Comparison of ENCODE assay signal across 22 mouse cellular contexts in genomic region chr4:87471385-87471784, GRCm38 (mm10).
A peak's percentile ranks its signal among the peaks of the same experiment; 100 is the strongest.
DNase-seq lines count a peak whose midpoint lies in the region; ATAC-seq and TF ChIP-seq lines count a peak whose summit lies in the region.
"Had no signal": no experiment of that assay in that cellular context is flagged by ENCODE, and none has a peak within 500 bp of the region (broad histone marks: within the 10 kb centered on the region; RNA-seq: fewer than 3 reads in every experiment).

No protein-coding gene starts in this region.

- no peaks in the 10 kb centered on the region for H3K36me3 ChIP-seq in hindbrain, embryonic 12.5 days
- no peaks in the 10 kb centered on the region for H3K36me3 ChIP-seq in hindbrain, embryonic 13.5 days
- no peaks in the 10 kb centered on the region for H3K36me3 ChIP-seq in midbrain, embryonic 10.5 days
- no peaks in the 10 kb centered on the region for H3K36me3 ChIP-seq in midbrain, embryonic 11.5 days (ENCODE audit: control insufficient read depth, insufficient read depth, low read length)
- H3K36me3 ChIP-seq in embryonic facial prominence, embryonic 11.5 days (replicated peaks; ENCODE audit: control insufficient read depth, insufficient read depth, low read depth, low read length), result no peaks in the 10 kb centered on the region
- H3K36me3 ChIP-seq in hindbrain, postnatal 0 days (ENCODE audit: insufficient read depth, low read length), result no peaks in the 10 kb centered on the region
- H3K36me3 ChIP-seq: forebrain, embryonic 10.5 days; liver, embryonic 13.5 days; lung, embryonic 15.5 days; neural tube, embryonic 15.5 days had no signal

- DNase-seq in midbrain, embryonic 10.5 days (ENCODE audit: low spot score), result no peak
- DNase-seq in midbrain, embryonic 11.5 days (ENCODE audit: low spot score, missing footprints), result no peak
- peak; percentile 32 for DNase-seq in embryonic facial prominence, embryonic 11.5 days (ENCODE audit: low spot score)
- peak; percentile 41 for DNase-seq in hindbrain, postnatal 0 days (ENCODE audit: low spot score)
- no peak for DNase-seq in adrenal gland, adult (ENCODE audit: inconsistent age in 2 of 2, low spot score in 1 of 2)
- no peak for DNase-seq in cerebellum, postnatal 25 days
- DNase-seq: adrenal gland, postnatal 14 days; cerebellum, adult 11 months; cerebellum, adult 9-11 months; gastrocnemius, postnatal 25 days; heart, adult 18-20 months; kidney, adult 18-20 months; kidney, postnatal 4 days; liver, embryonic 13.5 days had no signal

- no peak overlapping the region for H3K4me2 ChIP-seq in hindbrain, embryonic 12.5 days (replicated peaks)
- no peak overlapping the region for H3K4me2 ChIP-seq in hindbrain, embryonic 13.5 days
- no peak overlapping the region for H3K4me2 ChIP-seq in midbrain, embryonic 11.5 days
- H3K4me2 ChIP-seq in embryonic facial prominence, embryonic 11.5 days (ENCODE audit: low read depth, low read length), result no peak overlapping the region
- no peak overlapping the region for H3K4me2 ChIP-seq in hindbrain, postnatal 0 days (ENCODE audit: low read depth, low read length)
- H3K4me2 ChIP-seq: liver, embryonic 13.5 days; lung, embryonic 15.5 days; neural tube, embryonic 15.5 days had no signal

- ATAC-seq in hindbrain, embryonic 12.5 days (ENCODE audit: low FRiP score), result no peak
- no peak for ATAC-seq in hindbrain, embryonic 13.5 days (ENCODE audit: low FRiP score)
- ATAC-seq in midbrain, embryonic 11.5 days (ENCODE audit: low FRiP score), result no peak
- no peak for ATAC-seq in embryonic facial prominence, embryonic 11.5 days (replicated peaks; ENCODE audit: insufficient number of reproducible peaks, low FRiP score, low TSS enrichment, low read depth)
- ATAC-seq in hindbrain, postnatal 0 days, result no peak
- ATAC-seq: forebrain, embryonic 16.5 days; inflammation-experienced regulatory T-cells, adult 6 months had no signal

- H3K4me1 ChIP-seq in hindbrain, embryonic 12.5 days, result peaks cover 10% of the 10 kb centered on the region; the same call in 1 of the 2 replicates
- peaks cover 21% of the 10 kb centered on the region for H3K4me1 ChIP-seq in hindbrain, embryonic 13.5 days (replicated peaks)
- H3K4me1 ChIP-seq in midbrain, embryonic 10.5 days, result peaks cover 8% of the 10 kb centered on the region; the same call in 1 of the 2 replicates
- H3K4me1 ChIP-seq in midbrain, embryonic 11.5 days (ENCODE audit: control insufficient read depth, insufficient read depth, low read length), result no peaks in the 10 kb centered on the region
- no peaks in the 10 kb centered on the region for H3K4me1 ChIP-seq in embryonic facial prominence, embryonic 11.5 days (ENCODE audit: control insufficient read depth, insufficient read depth, low read length)
- 0 out of 2 replicates have a peak, but pooled peaks cover 4% of the 10 kb centered on the region for H3K4me1 ChIP-seq in hindbrain, postnatal 0 days (ENCODE audit: insufficient read depth, low read length)
- H3K4me1 ChIP-seq: liver, embryonic 13.5 days had no signal

- no peaks in the 10 kb centered on the region for H3K27me3 ChIP-seq in hindbrain, embryonic 12.5 days
- H3K27me3 ChIP-seq in hindbrain, embryonic 13.5 days, result no peaks in the 10 kb centered on the region
- no peaks in the 10 kb centered on the region for H3K27me3 ChIP-seq in midbrain, embryonic 10.5 days (ENCODE audit: low read depth, poor library complexity, severe bottlenecking)
- H3K27me3 ChIP-seq in midbrain, embryonic 11.5 days (ENCODE audit: control insufficient read depth, insufficient read depth, low read length), result no peaks in the 10 kb centered on the region
- no peaks in the 10 kb centered on the region for H3K27me3 ChIP-seq in embryonic facial prominence, embryonic 11.5 days (ENCODE audit: control insufficient read depth, insufficient read depth, low read length)
- no peaks in the 10 kb centered on the region for H3K27me3 ChIP-seq in hindbrain, postnatal 0 days (ENCODE audit: insufficient read depth, low read length)
- H3K27me3 ChIP-seq: liver, embryonic 13.5 days; lung, embryonic 15.5 days; neural tube, embryonic 15.5 days had no signal

- H3K9ac ChIP-seq in hindbrain, embryonic 12.5 days, result no peak overlapping the region
- H3K9ac ChIP-seq in hindbrain, embryonic 13.5 days, result no peak overlapping the region
- no peak overlapping the region for H3K9ac ChIP-seq in midbrain, embryonic 11.5 days (ENCODE audit: low read length)
- H3K9ac ChIP-seq in embryonic facial prominence, embryonic 11.5 days (replicated peaks; ENCODE audit: low read length), result no peak overlapping the region
- no peak overlapping the region for H3K9ac ChIP-seq in hindbrain, postnatal 0 days (replicated peaks; ENCODE audit: low read length)
- H3K9ac ChIP-seq: liver, embryonic 13.5 days; lung, embryonic 15.5 days; neural tube, embryonic 15.5 days had no signal

- H3K4me3 ChIP-seq in hindbrain, embryonic 12.5 days, result no peak overlapping the region
- no peak overlapping the region for H3K4me3 ChIP-seq in hindbrain, embryonic 13.5 days
- no peak overlapping the region for H3K4me3 ChIP-seq in midbrain, embryonic 10.5 days
- no peak overlapping the region for H3K4me3 ChIP-seq in midbrain, embryonic 11.5 days (ENCODE audit: low read depth, low read length)
- H3K4me3 ChIP-seq in embryonic facial prominence, embryonic 11.5 days (ENCODE audit: low read depth, low read length), result no peak overlapping the region
- H3K4me3 ChIP-seq in hindbrain, postnatal 0 days (ENCODE audit: low read length), result no peak overlapping the region
- H3K4me3 ChIP-seq: forebrain, embryonic 10.5 days; left cerebral cortex, adult 2 months; liver, embryonic 13.5 days; lung, embryonic 15.5 days; neural tube, embryonic 15.5 days had no signal

- H3K27ac ChIP-seq in hindbrain, embryonic 12.5 days, result peak overlapping the region; percentile 64; the same call in 1 of the 2 replicates
- no peak overlapping the region for H3K27ac ChIP-seq in hindbrain, embryonic 13.5 days
- H3K27ac ChIP-seq in midbrain, embryonic 10.5 days (replicated peaks), result 0 out of 2 replicates have a peak overlapping the region, but pooled peaks have one; percentile 9
- H3K27ac ChIP-seq in midbrain, embryonic 11.5 days (ENCODE audit: low read depth, low read length), result no peak overlapping the region
- H3K27ac ChIP-seq in embryonic facial prominence, embryonic 11.5 days (replicated peaks; ENCODE audit: low read depth, low read length), result no peak overlapping the region
- H3K27ac ChIP-seq in hindbrain, postnatal 0 days, result 0 out of 2 replicates have a peak overlapping the region, but pooled peaks have one; percentile 32
- H3K27ac ChIP-seq: forebrain, embryonic 10.5 days; left cerebral cortex, adult 2 months; liver, embryonic 13.5 days; lung, embryonic 15.5 days; neural tube, embryonic 15.5 days had no signal

- WGBS in hindbrain, embryonic 12.5 days, result 37% methylated on average over 5 of the region's 5 CpGs
- WGBS in hindbrain, embryonic 13.5 days, result 36% methylated on average over 5 of the region's 5 CpGs
- WGBS in midbrain, embryonic 10.5 days, result 74% methylated on average over 5 of the region's 5 CpGs
- WGBS in midbrain, embryonic 11.5 days, result 69% methylated on average over 5 of the region's 5 CpGs
- WGBS in embryonic facial prominence, embryonic 11.5 days, result 39% methylated on average over 5 of the region's 5 CpGs
- 14% methylated on average over 5 of the region's 5 CpGs for WGBS in hindbrain, postnatal 0 days

- no peak for TF ChIP-seq CTCF in hindbrain, postnatal 0 days (IDR thresholded peaks at IDR 0.05; ENCODE audit: low read depth)

- no peaks in the 10 kb centered on the region for H3K9me3 ChIP-seq in hindbrain, embryonic 12.5 days (replicated peaks)
- no peaks in the 10 kb centered on the region for H3K9me3 ChIP-seq in hindbrain, embryonic 13.5 days
- no peaks in the 10 kb centered on the region for H3K9me3 ChIP-seq in midbrain, embryonic 10.5 days (replicated peaks)
- no peaks in the 10 kb centered on the region for H3K9me3 ChIP-seq in midbrain, embryonic 11.5 days (ENCODE audit: control insufficient read depth, low read length)
- no peaks in the 10 kb centered on the region for H3K9me3 ChIP-seq in embryonic facial prominence, embryonic 11.5 days (replicated peaks; ENCODE audit: control insufficient read depth, low read length)
- H3K9me3 ChIP-seq in hindbrain, postnatal 0 days (ENCODE audit: low read length), result no peaks in the 10 kb centered on the region
- H3K9me3 ChIP-seq: forebrain, embryonic 10.5 days; liver, embryonic 13.5 days; lung, embryonic 15.5 days; neural tube, embryonic 15.5 days had no signal

Comparison
In these comparisons a context has a peak if more than half of its experiments do, and no peak if none do; other contexts are left out.
1. H3K27ac ChIP-seq: peak in hindbrain, embryonic 12.5 days (single experiment), midbrain, embryonic 10.5 days (single experiment) and hindbrain, postnatal 0 days (single experiment); none in hindbrain, embryonic 13.5 days (single experiment), midbrain, embryonic 11.5 days (single experiment) and embryonic facial prominence, embryonic 11.5 days (single experiment).
2. DNase-seq: peak in embryonic facial prominence, embryonic 11.5 days (single experiment) and hindbrain, postnatal 0 days (single experiment); none in midbrain, embryonic 10.5 days (single experiment), midbrain, embryonic 11.5 days (single experiment), adrenal gland, adult (0 of 2) and cerebellum, postnatal 25 days (0 of 2).